Mouse (Mus musculus) heart, postnatal 0 days (tissue): ENCODE results near the gene Wdr92.

Experiments used
- CTCF ChIP-seq: IDR thresholded peaks from 2 replicates; pipeline ENCODE4 v1.5.1; 2016; ENCODE audit warnings: antibody characterized with exemption, control low read depth, low read depth
- EP300 ChIP-seq: IDR thresholded peaks from 2 replicates; pipeline ENCODE4 v1.6.1; 2016; ENCODE audit warnings: antibody characterized with exemption, low read depth

DNA sequence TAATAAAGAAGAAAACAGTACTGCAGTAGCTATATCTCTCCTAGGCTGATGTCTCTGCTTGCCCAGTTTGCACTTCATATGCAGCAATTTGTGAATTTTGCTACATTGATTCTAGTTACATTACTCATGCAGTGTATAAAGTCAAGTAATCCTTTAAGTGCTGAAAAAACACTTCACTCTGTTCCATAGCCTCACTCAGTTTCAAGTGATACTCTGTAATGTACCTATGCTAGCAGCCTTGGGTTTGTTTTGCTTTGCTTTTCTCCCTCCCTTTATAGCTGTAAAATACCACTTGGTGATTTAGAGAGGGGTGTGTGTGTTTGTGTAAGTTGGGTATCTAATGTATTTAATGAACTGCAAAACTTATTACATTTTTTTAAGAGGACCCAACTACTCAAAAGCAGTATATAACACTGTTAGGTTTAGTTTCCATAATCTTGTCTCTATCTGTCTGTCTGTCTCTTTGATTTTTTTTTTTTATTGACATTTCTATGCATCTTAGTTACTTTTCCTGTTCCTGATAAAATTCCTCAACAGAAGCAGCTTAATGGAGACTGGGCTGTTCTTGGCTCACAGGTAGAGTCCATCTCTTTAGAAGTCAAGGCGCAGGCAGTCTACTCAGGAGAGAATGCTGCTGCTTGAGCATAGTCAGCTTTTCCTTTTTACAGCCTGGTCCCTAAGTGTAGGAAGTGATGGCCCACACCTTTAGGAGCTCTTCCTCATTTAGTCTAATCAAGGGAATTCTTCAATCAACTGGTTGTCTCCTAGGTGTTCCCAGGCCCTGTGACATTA is 10.8 kb upstream of the Wdr92 start:
- TF ChIP-seq CTCF (no peak), EP300 (no peak)
